Mouse (Mus musculus) lung, embryonic 14.5 days (tissue): ENCODE data around the gene Tufm. TPM values are rescaled to one million over a fixed set of nuclear protein-coding genes. Genes with fewer than 3 reads are reported as not detected.

Experiments used
- ATAC-seq: fragments of 200-750 bp; cut with Nextera tagmentation; 2 replicates; pipeline ENCODE4 v1.8.0; 2017; ENCODE audit warnings: mild to moderate bottlenecking, moderate TSS enrichment, moderate library complexity; ENCODE audit not compliant: insufficient read depth
- DNase-seq: peaks from one replicate; pipeline ENCODE4 v3.0.0-alpha.2; 2015
- H3K27ac ChIP-seq: fragments of 300-500 bp; sonication (generic); 2 replicates; pipeline ENCODE4 v1.5.1; 2014; ENCODE audit warnings: low read depth, mild to moderate bottlenecking, moderate library complexity
- H3K27me3 ChIP-seq: fragments of 300-500 bp; sonication (generic); 2 replicates; pipeline ENCODE4 v1.6.1; 2014; ENCODE audit warnings: low read length, control low read depth; ENCODE audit not compliant: insufficient read depth
- H3K36me3 ChIP-seq: fragments of 300-500 bp; sonication (generic); 2 replicates; pipeline ENCODE4 v1.6.1; 2014; ENCODE audit warnings: control low read depth; ENCODE audit not compliant: insufficient read depth
- H3K4me1 ChIP-seq: fragments of 300-500 bp; sonication (generic); 2 replicates; pipeline ENCODE4 v1.6.1; 2014; ENCODE audit warnings: antibody characterized with exemption, control low read depth; ENCODE audit not compliant: insufficient read depth
- H3K4me2 ChIP-seq: fragments of 300-500 bp; sonication (generic); 2 replicates; pipeline ENCODE4 v1.6.1; 2014; ENCODE audit warnings: mild to moderate bottlenecking
- H3K4me3 ChIP-seq: fragments of 300-500 bp; sonication (generic); 2 replicates; pipeline ENCODE4 v1.5.1; 2014; ENCODE audit warnings: low read depth, low read length
- H3K9ac ChIP-seq: fragments of 300-500 bp; sonication (generic); 2 replicates; pipeline ENCODE4 v1.6.1; 2014
- H3K9me3 ChIP-seq: fragments of 300-500 bp; sonication (generic); 2 replicates; pipeline ENCODE4 v1.6.1; 2016; ENCODE audit warnings: low read depth, low read length, control low read depth
- CTCF ChIP-seq: IDR thresholded peaks from 2 replicates; pipeline ENCODE4 v1.5.1; 2016; ENCODE audit warnings: antibody characterized with exemption, low read depth
- WGBS: fragments of 180-500 bp; shearing (Covaris S2); extraction: QIAGEN DNeasy Blood & Tissue Kit; methylation state at CpG from one replicate; pipeline ENCODE4 v1.1.7; 2014; 5-methylcytosine and 5-hydroxymethylcytosine counted together
- polyA plus RNA-seq: library from polyadenylated mRNA; unstranded; fragments of >200 nt; fragmentation: Nextera tagmentation; extraction: Ambion mirVana; gene quantifications from 2 replicates; pipeline ENCODE4 v1.2.1, GENCODE M21; 2014

The Tufm gene
- polyA plus RNA-seq: 126 and 128 TPM in 2 replicates

GRCm38 (mm10) chr7:126487052-126487483 is at the start of gene Tufm:
Tufm (plus strand) TSS chr7:126487361.
- TF ChIP-seq CTCF: peak; percentile 61
- Histone ChIP-seq H3K36me3 (peaks cover 31% of the 10 kb centered on the region), H3K4me1 (no peaks in the 10 kb centered on the region), H3K4me2 (peak within 1 kb of the TSS; percentile 93), H3K27ac (peak within 1 kb of the TSS; percentile 70), H3K9ac (peak within 1 kb of the TSS; percentile 68), H3K4me3 (peak within 1 kb of the TSS; percentile 61), H3K9me3 (no peaks in the 10 kb centered on the region), H3K27me3 (no peaks in the 10 kb centered on the region)
- WGBS: under 1% methylated on average over 32 of the region's 32 CpGs
- DNase-seq (peak; percentile 97), ATAC-seq (peak; percentile 92)

GRCm38 (mm10) chr7:126440134-126440533 is 47.0 kb upstream of the Tufm start:
- Histone ChIP-seq H3K27ac (no peak overlapping the region), H3K27me3 (no peaks in the 10 kb centered on the region), H3K4me2 (no peak overlapping the region), H3K9ac (no peak overlapping the region), H3K36me3 (peaks cover 41% of the 10 kb centered on the region), H3K4me3 (no peak overlapping the region), H3K9me3 (no peaks in the 10 kb centered on the region), H3K4me1 (no peaks in the 10 kb centered on the region)
- 73% methylated on average over 9 of the region's 9 CpGs for WGBS
- ATAC-seq (no peak), DNase-seq (no peak)
- no peak for TF ChIP-seq CTCF

- TF ChIP-seq CTCF: no peak
- H3K4me2 ChIP-seq: no peak overlapping the region
- H3K27me3 ChIP-seq: no peaks in the 10 kb centered on the region
- H3K9me3 ChIP-seq: no peaks in the 10 kb centered on the region
- no peak overlapping the region for H3K27ac ChIP-seq
- peaks cover 58% of the 10 kb centered on the region for H3K36me3 ChIP-seq
- H3K4me3 ChIP-seq: no peak overlapping the region
- 91% methylated on average over 10 of the region's 10 CpGs for WGBS
- no peaks in the 10 kb centered on the region for H3K4me1 ChIP-seq
- no peak overlapping the region for H3K9ac ChIP-seq
- no peak for DNase-seq
- no peak for ATAC-seq
Observed at GRCm38 (mm10) chr7:126443997-126444396, 43.2 kb upstream of the Tufm start.

- WGBS: 90% methylated on average over 9 of the region's 9 CpGs
- no peak for TF ChIP-seq CTCF
- Histone ChIP-seq H3K9me3 (no peaks in the 10 kb centered on the region), H3K27ac (no peak overlapping the region), H3K9ac (no peak overlapping the region), H3K4me3 (no peak overlapping the region), H3K4me1 (no peaks in the 10 kb centered on the region), H3K27me3 (no peaks in the 10 kb centered on the region), H3K4me2 (no peak overlapping the region), H3K36me3 (peaks cover 58% of the 10 kb centered on the region)
- ATAC-seq (no peak), DNase-seq (no peak)
Observed at GRCm38 (mm10) chr7:126444536-126444935, 42.6 kb upstream of the Tufm start.

GRCm38 (mm10) chr7:126445104-126445815 is 41.9 kb upstream of the Tufm start:
- peaks cover 56% of the 10 kb centered on the region for H3K36me3 ChIP-seq
- ATAC-seq: no peak

GRCm38 (mm10) chr7:126446217-126446616 is 40.9 kb upstream of the Tufm start:
- no peaks in the 10 kb centered on the region for H3K4me1 ChIP-seq
- 88% methylated on average over 21 of the region's 21 CpGs for WGBS

More at GRCm38 (mm10) chr7:126445104-126445815, 41.9 kb upstream of the Tufm start:
- Histone ChIP-seq H3K27me3 (no peaks in the 10 kb centered on the region), H3K4me3 (no peak overlapping the region), H3K27ac (no peak overlapping the region), H3K9me3 (no peaks in the 10 kb centered on the region), H3K4me2 (no peak overlapping the region), H3K4me1 (no peaks in the 10 kb centered on the region), H3K9ac (no peak overlapping the region)
- DNase-seq: no peak
- TF ChIP-seq CTCF: no peak
- WGBS: 90% methylated on average over 15 of the region's 15 CpGs

GRCm38 (mm10) chr7:126448481-126448880 is 38.7 kb upstream of the Tufm start:
- TF ChIP-seq CTCF: no peak
- H3K4me2 ChIP-seq: no peak overlapping the region
- H3K4me1 ChIP-seq: no peaks in the 10 kb centered on the region
- H3K4me3 ChIP-seq: no peak overlapping the region
- H3K9me3 ChIP-seq: no peaks in the 10 kb centered on the region
- no peaks in the 10 kb centered on the region for H3K27me3 ChIP-seq
- 87% methylated on average over 19 of the region's 19 CpGs for WGBS
- H3K27ac ChIP-seq: no peak overlapping the region
- peaks cover 43% of the 10 kb centered on the region for H3K36me3 ChIP-seq
- H3K9ac ChIP-seq: no peak overlapping the region
- DNase-seq (no peak), ATAC-seq (no peak)

More at GRCm38 (mm10) chr7:126446217-126446616, 40.9 kb upstream of the Tufm start:
- no peak overlapping the region for H3K27ac ChIP-seq
- no peak overlapping the region for H3K4me3 ChIP-seq
- H3K27me3 ChIP-seq: no peaks in the 10 kb centered on the region
- H3K9me3 ChIP-seq: no peaks in the 10 kb centered on the region
- H3K36me3 ChIP-seq: peaks cover 52% of the 10 kb centered on the region
- TF ChIP-seq CTCF: no peak
- no peak overlapping the region for H3K9ac ChIP-seq
- no peak overlapping the region for H3K4me2 ChIP-seq
- ATAC-seq: no peak
- no peak for DNase-seq
